Mouse (Mus musculus): Measurements from ENCODE around the gene Lin28a. TPM values are rescaled to one million over a fixed set of nuclear protein-coding genes. Genes with fewer than 3 reads are reported as not detected.

Gene Lin28a
- total RNA-seq (2014; rRNA removed) = 0.05 TPM in 1 of 2 replicates, not detected in the other
- not detected in 2 replicates for polyA plus RNA-seq (2015; fragmentation: Nextera tagmentation; extraction: Ambion mirVana)

- TF ChIP-seq CTCF (IDR thresholded peaks at IDR 0.05; ENCODE audit: low read depth) = no peak
- H3K4me2 ChIP-seq (ENCODE audit: low read depth) = peak within 1 kb of the TSS; percentile 43
- H3K27me3 ChIP-seq (ENCODE audit: insufficient read depth, low read length) = peaks cover 27% of the 10 kb centered on the region
- DNase-seq (no peak), ATAC-seq (no peak)
- peak within 1 kb of the TSS; percentile 25 for H3K4me3 ChIP-seq (ENCODE audit: low read depth, low read length)
- WGBS = under 1% methylated on average over 8 of the region's 9 CpGs
- no peaks in the 10 kb centered on the region for H3K36me3 ChIP-seq (ENCODE audit: insufficient read depth)
- H3K4me1 ChIP-seq (ENCODE audit: insufficient read depth) = no peaks in the 10 kb centered on the region; the same call in none of the 2 replicates
- no peaks in the 10 kb centered on the region for H3K9me3 ChIP-seq (ENCODE audit: low read length)
- H3K27ac ChIP-seq (ENCODE audit: low read depth, low read length) = no peak within 1 kb of the TSS
- no peak within 1 kb of the TSS for H3K9ac ChIP-seq
Measured at GRCm38 (mm10) chr4:134018779-134019145, at the start of gene Lin28a. Gene Lin28a (minus strand): TSS chr4:134018841.

GRCm38 (mm10) chr4:134067833-134068544, 49.3 kb upstream of the Lin28a start:
- ATAC-seq = no peak
- H3K9ac ChIP-seq = no peak overlapping the region

GRCm38 (mm10) chr4:134067383-134067782, 48.7 kb upstream of the Lin28a start:
- no peak for ATAC-seq
- H3K27ac ChIP-seq (ENCODE audit: low read depth, low read length) = no peak overlapping the region
- H3K4me3 ChIP-seq (ENCODE audit: low read depth, low read length) = no peak overlapping the region
- H3K9me3 ChIP-seq (ENCODE audit: low read length) = no peaks in the 10 kb centered on the region
- H3K9ac ChIP-seq = no peak overlapping the region
- no peaks in the 10 kb centered on the region for H3K36me3 ChIP-seq (ENCODE audit: insufficient read depth)
- no peak for TF ChIP-seq CTCF (IDR thresholded peaks at IDR 0.05; ENCODE audit: low read depth)
- H3K27me3 ChIP-seq (ENCODE audit: insufficient read depth, low read length) = no peaks in the 10 kb centered on the region
- WGBS = 91% methylated on average over 8 of the region's 8 CpGs
- no peak overlapping the region for H3K4me2 ChIP-seq (ENCODE audit: low read depth)
- no peaks in the 10 kb centered on the region for H3K4me1 ChIP-seq (ENCODE audit: insufficient read depth)
- DNase-seq = no peak

More at GRCm38 (mm10) chr4:134067833-134068544, 49.3 kb upstream of the Lin28a start:
- Histone ChIP-seq H3K27ac (ENCODE audit: low read depth, low read length) (no peak overlapping the region), H3K27me3 (ENCODE audit: insufficient read depth, low read length) (no peaks in the 10 kb centered on the region), H3K9me3 (ENCODE audit: low read length) (no peaks in the 10 kb centered on the region), H3K4me2 (ENCODE audit: low read depth) (no peak overlapping the region), H3K4me3 (ENCODE audit: low read depth, low read length) (no peak overlapping the region), H3K4me1 (ENCODE audit: insufficient read depth) (no peaks in the 10 kb centered on the region), H3K36me3 (ENCODE audit: insufficient read depth) (no peaks in the 10 kb centered on the region)
- DNase-seq = no peak
- 80% methylated on average over 7 of the region's 7 CpGs for WGBS
- no peak for TF ChIP-seq CTCF (IDR thresholded peaks at IDR 0.05; ENCODE audit: low read depth)

- 23% methylated on average over 23 of the region's 23 CpGs for WGBS
Measured at GRCm38 (mm10) chr4:134065431-134066004, 46.9 kb upstream of the Lin28a start.

GRCm38 (mm10) chr4:134062561-134062960, 43.9 kb upstream of the Lin28a start:
- Histone ChIP-seq H3K4me1 (ENCODE audit: insufficient read depth) (no peaks in the 10 kb centered on the region), H3K36me3 (ENCODE audit: insufficient read depth) (no peaks in the 10 kb centered on the region), H3K9ac (no peak overlapping the region), H3K4me3 (ENCODE audit: low read depth, low read length) (no peak overlapping the region), H3K27ac (ENCODE audit: low read depth, low read length) (no peak overlapping the region), H3K9me3 (ENCODE audit: low read length) (no peaks in the 10 kb centered on the region), H3K27me3 (ENCODE audit: insufficient read depth, low read length) (no peaks in the 10 kb centered on the region), H3K4me2 (ENCODE audit: low read depth) (no peak overlapping the region)
- no peak for ATAC-seq
- no peak for TF ChIP-seq CTCF (IDR thresholded peaks at IDR 0.05; ENCODE audit: low read depth)
- WGBS = 67% methylated on average over 8 of the region's 8 CpGs
- DNase-seq = no peak

More at GRCm38 (mm10) chr4:134065431-134066004, 46.9 kb upstream of the Lin28a start:
- no peak for TF ChIP-seq CTCF (IDR thresholded peaks at IDR 0.05; ENCODE audit: low read depth)
- Histone ChIP-seq H3K4me2 (ENCODE audit: low read depth) (no peak overlapping the region), H3K27me3 (ENCODE audit: insufficient read depth, low read length) (no peaks in the 10 kb centered on the region), H3K4me1 (ENCODE audit: insufficient read depth) (no peaks in the 10 kb centered on the region), H3K4me3 (ENCODE audit: low read depth, low read length) (no peak overlapping the region), H3K9me3 (ENCODE audit: low read length) (no peaks in the 10 kb centered on the region), H3K36me3 (ENCODE audit: insufficient read depth) (no peaks in the 10 kb centered on the region), H3K27ac (ENCODE audit: low read depth, low read length) (no peak overlapping the region), H3K9ac (no peak overlapping the region)
- DNase-seq = no peak
- no peak for ATAC-seq

- Histone ChIP-seq H3K4me1 (ENCODE audit: insufficient read depth) (no peaks in the 10 kb centered on the region), H3K27ac (ENCODE audit: low read depth, low read length) (no peak overlapping the region), H3K4me2 (ENCODE audit: low read depth) (no peak overlapping the region), H3K36me3 (ENCODE audit: insufficient read depth) (no peaks in the 10 kb centered on the region), H3K27me3 (ENCODE audit: insufficient read depth, low read length) (no peaks in the 10 kb centered on the region), H3K4me3 (ENCODE audit: low read depth, low read length) (no peak overlapping the region), H3K9ac (no peak overlapping the region), H3K9me3 (ENCODE audit: low read length) (no peaks in the 10 kb centered on the region)
- TF ChIP-seq CTCF (IDR thresholded peaks at IDR 0.05; ENCODE audit: low read depth) = no peak
- no peak for DNase-seq
- WGBS = 59% methylated on average over 8 of the region's 8 CpGs
- ATAC-seq = no peak
Measured at GRCm38 (mm10) chr4:134061944-134062446, 43.4 kb upstream of the Lin28a start.
